Mouse (Mus musculus) forebrain, embryonic 13.5 days (tissue): ENCODE measurements around the gene A030005L19Rik. TPM values are rescaled to one million over a fixed set of nuclear protein-coding genes. Genes with fewer than 3 reads are reported as not detected.
"Not testable (repeated sequence)": the region's sequence is repeated elsewhere in the genome, so short reads cannot be mapped to it uniquely, and the experiment has no call there.

Experiments
- ATAC-seq: fragments of 200-750 bp; cut with Nextera tagmentation; 2 replicates; pipeline ENCODE4 v1.8.0; 2017
- H3K27ac ChIP-seq: fragments of 300-500 bp; sonication (generic); 2 replicates; pipeline ENCODE4 v1.5.1; 2015; ENCODE audit warnings: inconsistent platforms, mild to moderate bottlenecking, moderate library complexity
- H3K27me3 ChIP-seq: fragments of 300-500 bp; sonication (generic); 2 replicates; pipeline ENCODE4 v1.6.1; 2015; ENCODE audit warnings: mild to moderate bottlenecking, inconsistent platforms
- H3K36me3 ChIP-seq: fragments of 300-500 bp; sonication (generic); 2 replicates; pipeline ENCODE4 v1.6.1; 2015; ENCODE audit warnings: mild to moderate bottlenecking, inconsistent platforms; ENCODE audit not compliant: poor library complexity, severe bottlenecking
- H3K4me1 ChIP-seq: fragments of 300-500 bp; sonication (generic); 2 replicates; pipeline ENCODE4 v1.6.1; 2015; ENCODE audit warnings: inconsistent platforms
- H3K4me2 ChIP-seq: fragments of 300-500 bp; sonication (generic); 2 replicates; pipeline ENCODE4 v1.6.1; 2015; ENCODE audit warnings: inconsistent platforms, mild to moderate bottlenecking, moderate library complexity
- H3K4me3 ChIP-seq: fragments of 300-500 bp; sonication (generic); 2 replicates; pipeline ENCODE4 v1.5.1; 2015; ENCODE audit warnings: mild to moderate bottlenecking, inconsistent platforms
- H3K9ac ChIP-seq: fragments of 300-500 bp; sonication (generic); 2 replicates; pipeline ENCODE4 v1.6.1; 2015; ENCODE audit warnings: mild to moderate bottlenecking, inconsistent platforms
- H3K9me3 ChIP-seq: fragments of 300-500 bp; sonication (generic); replicated peaks from 2 replicates; pipeline ENCODE4 v1.6.1; 2016; ENCODE audit warnings: inconsistent platforms
- WGBS: fragments of 180-500 bp; shearing (Covaris S2); methylation state at CpG from one replicate; pipeline ENCODE4 v1.1.7; 2015; 5-methylcytosine and 5-hydroxymethylcytosine counted together
- polyA plus RNA-seq: library from polyadenylated mRNA; unstranded; fragments of >200 nt; fragmentation: Nextera tagmentation; extraction: Ambion mirVana; gene quantifications from 2 replicates; pipeline ENCODE4 v1.2.1, GENCODE M21; 2015

Gene A030005L19Rik
- polyA plus RNA-seq, 1 experiment from 2014 or later = not detected

DNA sequence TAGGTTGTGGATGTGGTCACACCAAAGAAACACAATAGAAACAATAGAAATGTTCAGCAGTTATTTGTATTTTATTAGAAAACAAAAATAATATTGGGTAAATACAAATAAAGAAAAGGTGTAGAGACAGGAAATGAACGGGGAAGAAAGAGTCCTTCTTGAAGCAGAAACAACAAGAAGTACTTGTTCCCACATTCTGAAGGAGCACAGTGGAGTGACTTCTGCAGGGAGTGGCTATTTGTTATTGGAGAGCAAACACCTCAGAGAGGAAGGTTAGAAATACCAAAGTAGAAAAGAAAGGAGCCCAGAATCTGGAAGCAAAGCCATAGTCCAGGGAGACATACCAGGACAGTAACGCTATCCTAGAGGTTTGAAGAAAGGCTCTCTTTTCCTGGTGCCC lies 29.4 kb downstream of the A030005L19Rik start:
- H3K9me3 ChIP-seq, H3K27ac ChIP-seq, H3K9ac ChIP-seq, H3K4me1 ChIP-seq, H3K36me3 ChIP-seq, ATAC-seq, H3K27me3 ChIP-seq, H3K4me3 ChIP-seq, H3K4me2 ChIP-seq: not testable (repeated sequence)
- 94% methylated on average over 1 of the region's 2 CpGs for WGBS

DNA sequence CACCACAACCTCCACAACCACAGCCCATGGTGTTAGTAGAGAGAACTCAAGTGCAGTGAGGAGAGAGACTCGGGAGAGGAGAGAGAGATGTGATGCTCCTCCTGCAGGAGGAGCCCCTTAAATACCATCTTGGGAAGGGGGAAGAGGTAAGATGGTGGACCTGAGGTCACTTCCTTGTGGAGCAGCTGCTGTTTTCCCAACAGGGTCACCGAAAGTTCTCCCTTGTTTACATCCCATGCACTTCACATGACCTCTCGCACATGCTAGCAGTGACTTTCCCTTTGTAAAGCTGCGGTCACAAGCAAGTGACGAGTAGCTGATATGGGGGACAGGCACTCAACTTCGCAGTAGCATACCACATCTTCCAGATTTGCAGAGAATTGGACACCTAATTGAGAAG lies 30.2 kb downstream of the A030005L19Rik start, which contains the start of gene A030003K21Rik:
Gene A030003K21Rik (minus strand): TSS at position 94 of the 400 bp plus-strand sequence.
- WGBS = no CpG with 5 or more reads among the region's 6 CpGs

DNA sequence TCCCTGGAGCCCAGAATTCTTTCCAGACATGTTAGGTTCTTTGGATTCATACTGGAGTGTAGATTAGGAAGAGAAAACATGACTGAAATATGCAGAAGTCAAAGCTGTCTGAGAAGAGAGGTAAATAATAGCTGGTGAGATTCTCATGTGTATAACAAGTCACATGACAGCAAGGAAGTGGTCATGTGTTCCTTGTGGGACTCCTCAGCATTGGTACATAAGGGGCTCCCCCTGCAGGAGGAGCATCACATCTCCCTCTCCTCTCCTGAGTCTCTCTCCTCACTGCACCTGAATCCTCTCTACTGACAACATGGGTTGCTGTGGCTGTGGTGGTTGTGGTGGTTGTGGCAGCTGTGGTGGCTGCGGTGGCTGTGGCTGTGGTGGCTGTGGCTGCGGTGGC lies 32.9 kb downstream of the A030005L19Rik start:
- not testable (repeated sequence) for H3K9ac ChIP-seq, H3K36me3 ChIP-seq, H3K27ac ChIP-seq, ATAC-seq, H3K27me3 ChIP-seq, H3K4me3 ChIP-seq, H3K4me1 ChIP-seq, H3K4me2 ChIP-seq, H3K9me3 ChIP-seq
- WGBS = no CpG with 5 or more reads among the region's 2 CpGs

More for the DNA sequence above, 30.2 kb downstream of the A030005L19Rik start, which contains the start of gene A030003K21Rik:
- H3K4me3 ChIP-seq, H3K36me3 ChIP-seq, H3K9me3 ChIP-seq, H3K4me1 ChIP-seq, H3K4me2 ChIP-seq, H3K27ac ChIP-seq, ATAC-seq, H3K27me3 ChIP-seq, H3K9ac ChIP-seq: not testable (repeated sequence)

DNA sequence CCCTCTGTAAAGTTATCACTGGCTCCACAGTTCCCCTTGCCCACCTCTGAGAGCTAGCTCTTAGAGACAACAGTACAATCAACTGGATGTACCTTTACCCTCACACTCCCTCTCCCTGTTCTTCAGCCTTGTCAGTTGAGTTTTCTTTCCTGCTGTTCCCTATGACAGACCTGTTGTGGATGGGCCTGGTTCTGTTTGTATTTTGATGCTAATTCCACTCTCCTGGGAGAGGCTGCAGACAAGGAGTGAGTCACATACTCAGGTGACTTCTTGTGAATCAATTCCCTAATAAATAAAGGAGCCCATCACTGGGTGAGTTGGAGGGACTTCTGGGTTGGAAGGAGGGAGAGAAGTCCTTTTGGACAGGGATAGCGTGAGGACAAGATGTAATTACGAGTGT lies 35.5 kb downstream of the A030005L19Rik start:
- ATAC-seq = no peak
- H3K36me3 ChIP-seq = no peaks in the 10 kb centered on the region
- no peak overlapping the region for H3K27ac ChIP-seq
- H3K4me3 ChIP-seq = no peak overlapping the region
- no peak overlapping the region for H3K9ac ChIP-seq
- no peaks in the 10 kb centered on the region for H3K27me3 ChIP-seq
- no peaks in the 10 kb centered on the region for H3K9me3 ChIP-seq
- H3K4me2 ChIP-seq = no peak overlapping the region
- H3K4me1 ChIP-seq = no peaks in the 10 kb centered on the region
- 81% methylated on average over 2 of the region's 2 CpGs for WGBS

DNA sequence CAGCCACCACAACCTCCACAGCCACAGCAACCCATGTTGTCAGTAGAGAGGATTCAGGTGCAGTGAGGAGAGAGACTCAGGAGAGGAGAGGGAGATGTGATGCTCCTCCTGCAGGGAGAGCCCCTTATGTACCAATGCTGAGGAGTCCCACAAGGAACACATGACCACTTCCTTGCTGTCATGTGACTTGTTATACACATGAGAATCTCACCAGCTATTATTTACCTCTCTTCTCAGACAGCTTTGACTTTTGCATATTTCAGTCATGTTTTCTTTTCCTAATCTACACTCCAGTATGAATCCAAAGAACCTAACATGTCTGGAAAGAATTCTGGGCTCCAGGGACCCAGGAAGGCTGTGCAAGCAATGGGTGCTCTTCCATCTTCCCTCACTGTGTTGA lies 42.8 kb downstream of the A030005L19Rik start, which contains the start of gene Gm7544:
Gene Gm7544 (minus strand): TSS at position 101 of the 400 bp plus-strand sequence.
- not testable (repeated sequence) for H3K9ac ChIP-seq, ATAC-seq, H3K27me3 ChIP-seq, H3K36me3 ChIP-seq, H3K4me2 ChIP-seq, H3K4me1 ChIP-seq, H3K27ac ChIP-seq, H3K4me3 ChIP-seq, H3K9me3 ChIP-seq

DNA sequence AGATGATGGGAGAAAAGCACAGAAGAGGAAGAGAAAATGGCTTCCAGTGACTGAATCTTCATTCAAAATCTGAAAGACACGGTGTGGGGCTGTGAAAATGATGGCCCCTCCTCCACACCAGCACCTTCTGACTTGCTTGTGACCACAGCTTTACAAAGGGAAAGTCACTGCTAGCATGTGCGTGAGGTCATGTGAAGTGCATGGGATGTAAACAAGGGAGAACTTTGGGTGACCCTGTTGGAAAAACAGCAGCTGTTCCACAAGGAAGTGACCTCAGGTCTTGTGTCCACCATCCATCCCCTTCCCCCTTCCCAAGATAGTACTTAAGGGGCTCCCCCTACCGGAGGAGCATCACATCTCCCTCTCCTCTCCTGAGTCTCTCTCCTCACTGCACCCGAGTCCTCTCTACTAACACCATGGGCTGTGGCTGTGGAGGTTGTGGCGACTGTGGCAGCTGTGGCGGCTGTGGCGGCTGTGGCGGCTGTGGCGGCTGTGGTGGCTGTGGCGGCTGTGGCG lies 46.8 kb downstream of the A030005L19Rik start, which contains the start of gene Gm47955:
Gene Gm47955 (plus strand): TSS at position 417 of the 516 bp plus-strand sequence.
- WGBS = 93% methylated on average over 11 of the region's 11 CpGs
- no peaks in the 10 kb centered on the region for H3K36me3 ChIP-seq
- no peaks in the 10 kb centered on the region for H3K4me1 ChIP-seq
- no peak within 1 kb of the TSS for H3K9ac ChIP-seq
- H3K27ac ChIP-seq = no peak within 1 kb of the TSS
- H3K9me3 ChIP-seq = no peaks in the 10 kb centered on the region
- no peaks in the 10 kb centered on the region for H3K27me3 ChIP-seq
- H3K4me2 ChIP-seq = no peak within 1 kb of the TSS
- no peak for ATAC-seq
- no peak within 1 kb of the TSS for H3K4me3 ChIP-seq

Other genes starting within 250 kb of the A030005L19Rik start
- gene Mff, start 188.4 kb upstream of the A030005L19Rik start, polyA plus RNA-seq = 336 and 349 TPM in 2 replicates
- 0.20 and 0.36 TPM in 2 replicates for gene Tm4sf20, start 144.9 kb upstream of the A030005L19Rik start, polyA plus RNA-seq
- gene Gm47791, start 142.1 kb upstream of the A030005L19Rik start, polyA plus RNA-seq = not detected in 2 replicates
- 28.6 and 31.7 TPM in 2 replicates for gene Agfg1, start 73.8 kb upstream of the A030005L19Rik start, polyA plus RNA-seq
- gene A030014E15Rik, start 11.6 kb downstream of the A030005L19Rik start, polyA plus RNA-seq = not detected in 2 replicates
- gene Gm6217, start 18.1 kb downstream of the A030005L19Rik start, polyA plus RNA-seq = not detected in 2 replicates
- gene A030003K21Rik, start 30.1 kb downstream of the A030005L19Rik start, polyA plus RNA-seq = not detected in 2 replicates
- not detected in 2 replicates for gene Gm7544, start 42.7 kb downstream of the A030005L19Rik start, polyA plus RNA-seq
- gene Gm47955, start 47.0 kb downstream of the A030005L19Rik start, polyA plus RNA-seq = not detected in 2 replicates
- not detected in 2 replicates for gene Gm47959, start 87.2 kb downstream of the A030005L19Rik start, polyA plus RNA-seq
- gene Slc19a3, start 125.1 kb downstream of the A030005L19Rik start, polyA plus RNA-seq = 0.35 and 0.59 TPM in 2 replicates
- gene Krtap28-10, start 129.2 kb downstream of the A030005L19Rik start, polyA plus RNA-seq = not detected in 2 replicates
- not detected in 2 replicates for gene Gm47969, start 131.6 kb downstream of the A030005L19Rik start, polyA plus RNA-seq
- gene A030005K14Rik, start 146.1 kb downstream of the A030005L19Rik start, polyA plus RNA-seq = not detected in 2 replicates
- gene Krtap28-13, start 147.6 kb downstream of the A030005L19Rik start, polyA plus RNA-seq = not detected in 2 replicates
- not detected in 2 replicates for gene Ccl20, start 203.4 kb downstream of the A030005L19Rik start, polyA plus RNA-seq
- 0.54 and 0.89 TPM in 2 replicates for gene Daw1, start 246.4 kb downstream of the A030005L19Rik start, polyA plus RNA-seq